Mouse (Mus musculus) kidney, adult 18-20 months (tissue): ENCODE data around the gene Nrp1.

ENCODE experiments used
- DNase-seq: peaks from one replicate; pipeline ENCODE4 v3.0.0; 2021

Nrp1 gene

DNA sequence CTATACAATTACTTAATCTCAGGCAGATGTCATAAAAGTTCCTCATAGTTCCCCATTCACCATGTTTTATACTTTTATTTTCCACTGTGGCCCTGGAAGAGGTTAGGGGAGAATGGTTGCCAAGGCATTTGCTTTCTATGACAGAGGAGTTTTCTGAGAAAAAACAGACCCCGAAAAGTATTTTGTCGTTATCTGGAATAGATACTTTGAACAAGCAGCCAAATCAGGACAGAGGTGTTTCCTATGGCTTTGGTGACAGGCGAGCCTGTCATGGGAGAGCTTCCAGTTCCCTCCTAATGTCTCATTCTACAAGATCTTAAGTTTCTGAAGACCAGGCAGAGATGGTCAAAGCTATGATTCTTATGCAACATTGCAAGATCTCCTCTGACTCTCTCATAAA, 13.4 kb downstream of the Nrp1 start:
- DNase-seq, result no peak

DNA sequence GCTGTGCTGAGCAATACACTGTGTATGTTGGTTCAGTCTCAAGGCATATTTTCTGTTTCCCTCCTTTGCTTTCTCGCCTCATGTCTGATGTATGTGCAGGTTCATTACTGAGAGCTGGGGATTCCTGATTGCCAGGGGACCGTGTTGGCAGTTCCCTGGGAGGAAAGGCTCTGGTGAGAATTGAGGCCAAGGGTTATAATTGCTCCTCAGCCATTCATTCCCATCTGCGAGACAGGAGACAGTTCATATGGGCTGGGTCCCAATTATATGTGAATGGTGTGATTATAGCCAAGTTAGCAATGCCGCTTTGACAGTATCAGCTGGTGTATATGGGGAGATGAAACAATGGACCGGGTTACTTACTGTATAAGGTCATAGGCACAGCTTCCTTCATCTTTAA, 14.3 kb downstream of the Nrp1 start:
- DNase-seq, result no peak

DNA sequence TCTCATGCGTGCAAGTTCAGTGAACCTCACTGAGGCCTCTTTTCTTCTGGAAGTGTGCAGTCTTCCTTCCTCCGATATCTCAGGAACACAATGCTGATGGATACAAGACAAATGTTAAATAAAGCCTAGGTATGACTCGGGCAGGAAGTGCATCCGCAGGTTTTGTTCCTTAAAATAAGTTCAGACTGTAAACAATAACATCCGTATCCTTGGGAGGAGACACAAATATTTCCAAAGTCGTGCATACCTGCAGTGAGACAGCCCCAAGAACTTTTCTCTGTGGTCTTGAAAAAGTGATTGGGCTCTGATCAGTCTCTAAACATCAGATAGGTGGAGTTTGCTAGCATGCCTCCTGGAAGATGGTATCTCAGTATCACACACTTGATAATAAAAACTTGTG, 15.0 kb downstream of the Nrp1 start:
- no peak for DNase-seq

DNA sequence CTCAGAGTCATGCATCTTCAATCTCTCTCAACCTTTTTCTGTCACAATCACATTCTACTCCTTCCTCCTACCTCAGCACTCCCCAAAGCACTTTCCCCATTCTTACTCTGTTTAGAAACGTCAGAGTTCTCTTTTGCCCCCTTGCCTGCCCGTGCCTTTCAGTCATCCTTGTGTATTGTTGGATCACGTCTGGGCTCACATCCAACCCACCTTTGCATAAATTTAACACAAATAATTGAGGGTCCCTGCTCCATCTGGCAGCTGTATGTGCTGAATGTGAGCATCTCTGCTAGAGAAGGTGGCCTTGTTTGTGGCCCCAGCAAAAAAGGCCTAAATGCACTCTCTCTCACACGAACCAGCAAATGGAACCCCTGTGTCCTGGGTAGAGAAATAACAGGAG, 16.9 kb downstream of the Nrp1 start:
- no peak for DNase-seq

DNA sequence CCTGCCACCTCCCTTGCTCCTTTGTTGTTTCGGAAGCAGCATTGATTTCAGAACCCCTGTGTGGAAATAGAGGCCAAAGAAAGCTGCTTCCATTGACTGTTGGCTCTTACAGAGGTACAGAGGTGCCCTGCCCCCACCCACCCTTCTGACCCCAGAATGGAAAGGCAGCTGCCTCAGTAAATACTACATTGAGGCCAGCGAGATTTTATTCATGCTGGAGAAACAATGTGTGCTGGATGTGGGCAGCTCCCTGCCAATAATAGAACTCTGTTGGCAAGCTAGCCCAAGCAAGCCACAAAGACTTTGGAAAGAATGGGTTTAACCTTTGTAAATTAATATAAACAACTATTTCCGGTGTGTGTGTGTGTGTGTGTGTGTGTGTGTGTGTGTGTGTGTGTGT, 24.8 kb downstream of the Nrp1 start:
- no peak for DNase-seq

DNA sequence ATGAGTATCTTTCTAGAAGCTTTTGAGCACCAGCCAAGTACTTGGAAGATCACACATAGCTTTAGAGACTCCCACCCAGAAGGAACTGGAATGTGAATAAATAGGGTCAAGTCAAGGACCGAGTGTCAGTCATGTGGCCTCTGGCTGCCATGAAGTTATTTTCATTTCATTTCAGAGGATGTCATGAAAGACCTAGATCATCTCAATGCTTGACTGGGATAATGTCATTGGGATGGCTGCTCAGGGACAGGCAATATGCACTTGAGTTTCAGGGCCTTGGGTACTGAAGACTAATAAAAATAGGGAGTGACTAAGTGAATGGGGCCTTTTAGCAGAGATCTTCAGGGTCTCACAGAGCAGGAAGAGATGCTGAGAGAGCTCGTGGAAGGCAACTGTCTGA, 26.0 kb downstream of the Nrp1 start:
- no peak for DNase-seq

DNA sequence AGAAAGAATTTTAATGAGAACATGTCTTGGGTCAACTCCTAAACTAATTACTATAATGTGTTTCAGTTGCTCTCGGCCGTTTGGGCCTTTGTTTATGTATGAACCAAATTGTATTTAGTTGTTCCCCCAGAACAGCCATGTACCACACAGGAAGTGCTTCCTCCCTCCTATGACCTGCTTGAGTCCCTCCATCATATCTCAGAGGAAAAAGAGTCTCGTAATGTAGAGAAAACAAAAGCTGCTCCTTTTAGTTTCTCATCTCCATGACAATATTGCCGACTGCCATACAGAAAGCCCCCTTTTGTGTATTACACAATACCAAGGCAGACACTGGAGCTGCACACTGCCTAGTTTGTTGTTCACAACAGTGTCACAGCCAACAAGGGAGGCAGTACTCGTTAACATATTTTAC, 26.5 kb downstream of the Nrp1 start:
- no peak for DNase-seq

DNA sequence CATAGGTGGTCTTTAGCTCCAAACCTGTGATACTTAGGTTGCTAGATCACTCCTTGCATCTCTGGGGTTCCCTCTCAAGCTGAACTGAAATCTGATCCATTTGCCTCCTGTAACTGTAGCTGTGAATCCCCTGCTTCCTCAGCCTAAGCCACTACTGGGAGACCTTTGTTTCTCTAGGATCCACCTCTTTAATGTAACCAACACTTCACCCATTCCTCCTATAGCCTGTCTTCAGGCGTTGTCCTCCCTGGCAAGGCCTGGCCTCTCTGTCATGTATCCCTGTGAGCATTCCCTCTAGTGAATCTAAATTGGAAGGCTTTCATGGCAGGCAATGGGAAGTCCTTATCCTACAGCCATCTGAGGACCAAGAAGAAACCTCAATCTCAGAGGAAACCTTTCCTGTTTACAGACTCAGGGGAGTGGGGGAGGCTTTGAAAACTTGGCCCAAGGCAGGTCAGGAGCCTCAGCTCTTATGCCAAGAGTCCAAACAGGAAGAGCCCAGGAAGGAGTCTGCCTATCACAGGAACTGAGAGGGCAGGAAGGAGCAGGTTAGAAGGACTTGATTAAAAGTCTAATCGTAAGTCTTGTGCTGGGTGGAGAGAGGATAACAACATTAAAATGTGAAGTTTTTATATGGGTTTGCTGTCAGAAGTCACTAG, 28.7 kb downstream of the Nrp1 start:
- peak; percentile 31 for DNase-seq

DNA sequence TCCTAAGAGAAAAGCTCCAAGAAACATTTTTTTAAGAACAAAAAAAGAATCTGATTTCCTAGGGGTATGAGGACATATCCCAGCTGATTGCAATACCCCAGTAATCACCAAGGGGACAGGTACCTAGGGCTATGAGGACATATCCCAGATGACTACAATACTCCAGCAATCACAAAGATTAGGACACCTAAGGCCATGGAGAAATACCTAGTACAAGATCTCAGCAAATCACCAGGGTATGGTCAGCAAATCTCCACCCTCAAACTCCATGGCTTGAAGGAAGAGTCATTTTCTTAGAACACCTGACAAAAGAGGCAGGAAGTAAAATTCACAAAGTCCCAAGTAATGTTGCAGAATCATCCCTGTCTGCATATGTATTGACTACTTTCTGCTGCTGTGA, 32.4 kb downstream of the Nrp1 start:
- no peak for DNase-seq

DNA sequence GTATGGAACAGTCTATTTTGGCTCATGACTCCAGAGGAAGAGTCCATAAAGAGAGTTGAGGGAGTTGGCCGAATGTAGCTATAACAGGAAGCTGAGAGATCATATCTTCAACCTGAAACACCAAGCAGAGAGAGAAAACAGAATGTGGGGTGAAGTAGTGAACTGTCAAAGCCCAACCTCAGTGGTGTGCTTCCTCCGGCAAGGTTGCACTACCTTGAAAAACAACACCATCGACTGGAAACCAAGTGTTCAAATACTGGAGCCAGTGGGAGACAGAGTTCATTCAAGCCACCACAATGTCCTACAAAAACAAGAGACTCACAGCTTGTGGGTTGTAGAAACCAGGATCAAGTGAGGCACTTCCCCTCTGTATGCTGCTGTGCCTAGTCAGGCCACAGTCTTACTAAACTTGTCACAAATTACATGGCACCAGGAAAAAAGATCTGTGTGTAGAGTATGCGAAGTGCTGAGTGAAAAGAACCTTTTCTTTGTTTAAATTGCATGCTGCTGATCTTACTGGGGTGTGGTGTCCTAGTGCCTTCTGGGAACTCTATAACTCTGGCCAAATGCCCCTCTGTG, 32.9 kb downstream of the Nrp1 start:
- no peak for DNase-seq

DNA sequence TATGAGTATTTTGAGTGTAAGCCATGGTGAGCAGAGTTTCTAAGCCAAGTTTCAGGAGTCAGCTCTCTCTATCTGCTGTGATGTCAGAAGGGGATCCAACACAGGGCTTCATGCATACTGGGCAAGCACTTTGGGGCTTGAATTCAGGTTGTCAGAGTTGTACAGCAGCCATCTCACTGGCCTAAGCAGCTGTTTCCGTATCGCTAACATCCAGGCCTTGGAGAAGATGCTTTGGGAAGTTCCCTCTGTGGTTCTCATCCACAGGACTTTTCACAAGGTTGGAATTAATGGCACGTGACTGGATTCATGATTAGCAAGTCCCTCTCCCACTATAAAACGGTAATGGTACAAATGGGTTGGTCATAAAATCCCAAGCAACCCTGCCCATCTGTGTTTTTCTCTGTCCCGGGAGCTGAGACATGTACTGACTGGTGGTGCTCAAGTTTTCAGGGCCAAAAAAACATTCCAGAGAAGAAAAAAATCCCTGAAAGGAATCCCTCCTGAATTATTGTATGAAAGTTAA, 36.3 kb downstream of the Nrp1 start:
- no peak for DNase-seq

DNA sequence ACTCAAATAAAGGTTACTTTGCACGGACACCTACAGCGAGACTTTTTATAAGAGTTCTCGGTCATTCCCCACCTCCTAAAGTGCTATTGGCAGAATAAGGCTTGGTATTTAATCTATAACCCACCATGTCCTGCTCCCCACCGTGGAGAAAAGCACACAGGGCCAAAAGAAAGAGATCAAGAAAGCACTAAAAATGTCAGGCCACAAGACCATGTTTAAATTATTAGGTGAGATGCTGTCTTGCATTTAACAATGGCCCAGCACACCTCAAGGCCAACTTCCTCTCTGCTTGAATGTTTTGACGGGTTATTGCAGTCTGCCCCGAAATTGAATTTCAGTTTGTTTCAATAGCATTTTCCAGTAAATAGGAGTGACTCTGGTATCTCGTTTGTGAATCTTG, 38.6 kb downstream of the Nrp1 start:
- no peak for DNase-seq

DNA sequence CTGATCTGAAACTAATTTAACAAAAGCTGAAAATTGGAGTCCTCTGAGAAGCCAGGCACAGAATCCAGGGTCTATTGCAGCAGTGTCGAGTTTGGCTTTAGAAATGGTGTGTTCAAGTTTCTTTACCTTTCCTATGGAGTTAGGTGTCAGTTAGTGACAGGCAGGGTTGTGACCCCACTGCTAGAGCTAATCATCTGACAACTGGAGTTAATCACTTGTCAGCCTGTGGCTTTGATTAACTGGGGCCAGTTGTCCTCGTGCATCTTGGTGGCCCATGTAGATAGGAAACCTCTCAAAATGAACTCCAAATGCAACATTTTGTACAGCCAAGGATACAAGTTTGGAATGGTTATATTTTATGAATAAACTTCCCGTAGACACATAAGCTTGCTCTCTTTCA, 39.0 kb downstream of the Nrp1 start:
- DNase-seq, result no peak

DNA sequence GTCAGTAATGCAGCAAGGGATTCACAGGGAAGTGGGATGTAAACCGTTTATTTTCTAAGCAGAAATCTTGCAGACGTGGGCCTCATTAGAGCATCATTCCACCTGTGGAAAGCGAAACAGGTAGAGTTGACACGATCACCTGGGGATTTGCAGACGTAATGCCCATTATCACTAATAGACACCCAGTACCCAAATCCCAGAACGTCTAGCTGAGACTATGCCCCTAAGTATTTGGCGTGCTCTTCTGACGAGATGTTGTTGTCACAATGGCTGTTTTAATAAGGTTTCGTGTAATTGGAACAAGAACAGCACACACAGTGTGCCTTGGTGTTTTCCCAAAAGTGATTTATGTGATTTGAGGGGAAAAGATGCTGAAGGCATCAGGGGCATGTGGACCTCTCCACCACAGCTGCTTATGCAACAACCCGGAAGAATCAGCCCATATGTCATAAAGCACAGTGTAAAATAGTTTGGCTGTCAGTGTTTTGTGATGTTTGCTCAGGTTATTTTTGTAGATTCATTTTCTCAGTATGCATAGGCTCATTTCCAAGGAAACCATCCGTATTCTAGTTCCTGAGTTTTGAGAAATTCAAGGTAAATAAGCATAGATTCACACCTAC, 40.2 kb downstream of the Nrp1 start:
- no peak for DNase-seq

DNA sequence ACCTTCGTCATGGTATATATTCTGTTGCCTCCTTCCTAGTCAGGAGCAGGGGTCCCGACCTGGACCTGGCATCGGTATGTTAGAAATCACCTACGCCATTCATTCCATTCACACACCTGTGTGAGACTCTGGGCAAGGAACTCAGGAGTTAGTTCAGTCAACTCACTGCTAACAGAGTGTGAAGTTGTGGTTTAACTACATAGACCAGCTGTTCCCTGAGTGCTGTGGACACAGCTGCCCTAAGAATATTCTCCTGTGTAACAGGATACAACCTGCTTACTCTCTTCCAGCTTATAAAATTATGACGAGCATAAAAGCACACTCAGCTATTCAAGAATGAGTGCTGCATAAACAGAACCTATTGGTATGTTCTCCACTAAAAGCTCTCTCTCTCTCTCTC, 41.9 kb downstream of the Nrp1 start:
- no peak for DNase-seq

DNA sequence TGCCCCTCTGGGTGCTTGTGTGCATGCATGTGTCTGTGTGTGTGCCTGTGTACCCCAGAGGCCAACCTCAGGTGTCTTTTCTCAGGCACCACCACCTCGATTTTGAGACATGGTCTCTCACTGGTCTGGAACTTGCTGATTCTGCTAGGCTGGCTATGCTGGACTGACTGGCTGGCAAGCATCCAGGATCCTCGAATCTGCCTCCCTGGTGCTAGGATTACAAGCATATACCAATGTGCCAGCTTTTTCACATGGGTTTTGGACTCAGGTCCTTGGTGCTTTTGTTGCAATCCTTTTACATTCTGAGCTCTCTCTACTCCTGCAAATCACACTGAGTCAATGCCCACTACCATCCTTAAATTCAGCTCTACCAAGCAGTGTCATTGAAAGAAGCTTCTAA, 46.5 kb downstream of the Nrp1 start:
- DNase-seq, result no peak

DNA sequence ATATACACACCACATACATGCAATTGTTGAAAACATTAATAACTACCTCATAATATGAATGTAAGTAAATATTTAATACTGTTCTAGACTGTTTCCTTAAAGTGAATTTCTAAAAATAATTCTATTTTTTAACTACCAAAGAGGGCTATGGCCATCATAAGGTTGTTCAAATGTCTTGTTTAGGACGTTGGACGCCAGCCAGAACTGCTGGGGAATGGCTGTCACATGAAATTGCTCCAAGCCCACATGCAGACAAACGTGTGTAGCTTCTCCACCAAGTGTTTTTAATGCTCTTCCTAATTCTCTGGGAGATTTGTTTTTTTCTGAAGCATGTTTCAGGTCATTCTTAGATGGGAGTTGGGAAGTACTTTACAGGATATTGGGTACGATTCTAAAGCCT, 55.0 kb downstream of the Nrp1 start:
- DNase-seq, result no peak

DNA sequence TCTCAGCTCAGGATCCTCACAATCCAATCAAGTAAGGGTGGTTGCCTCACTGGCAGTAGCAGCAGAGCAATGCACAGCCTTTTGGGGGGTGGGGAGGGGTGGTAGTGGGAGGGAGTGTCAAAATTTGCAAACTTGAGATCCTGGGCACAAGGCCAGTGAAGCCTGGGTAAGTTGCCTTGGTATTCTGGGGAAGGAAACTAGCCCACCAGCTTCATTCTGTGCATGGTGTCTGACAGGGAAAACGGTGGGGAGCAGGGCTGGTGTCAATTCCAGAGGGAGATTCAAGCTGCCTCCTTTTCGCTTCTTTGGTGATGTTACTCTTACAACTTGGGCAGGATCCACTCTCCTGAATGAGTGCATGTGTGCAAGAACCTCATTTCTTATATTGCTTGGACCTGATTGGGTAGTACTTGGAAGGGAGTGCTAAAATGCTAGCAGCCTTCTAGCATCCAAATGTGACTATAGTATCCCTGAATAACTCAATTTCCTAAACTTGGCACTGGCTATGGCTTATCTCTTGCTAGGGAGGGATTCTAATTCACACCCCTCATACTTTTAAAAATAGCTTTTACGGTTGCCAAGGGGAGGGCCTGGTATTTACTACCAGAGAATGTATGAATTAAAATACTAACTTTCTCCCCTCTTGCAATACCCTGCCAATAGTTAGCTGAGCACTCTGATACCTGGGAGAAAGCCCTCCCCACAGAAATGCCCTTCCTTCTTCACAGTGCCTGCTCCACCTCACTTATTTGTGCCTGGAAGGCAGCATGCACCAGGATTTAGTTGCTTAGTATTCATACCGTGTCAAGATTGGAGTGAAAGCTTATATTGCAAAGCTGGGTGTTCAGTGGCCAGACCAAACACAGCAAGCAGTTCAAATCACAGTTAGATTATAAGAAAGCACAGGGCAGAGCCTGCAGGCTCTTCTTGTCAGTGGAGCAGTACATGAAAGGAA, 57.6 kb downstream of the Nrp1 start:
- no peak for DNase-seq

DNA sequence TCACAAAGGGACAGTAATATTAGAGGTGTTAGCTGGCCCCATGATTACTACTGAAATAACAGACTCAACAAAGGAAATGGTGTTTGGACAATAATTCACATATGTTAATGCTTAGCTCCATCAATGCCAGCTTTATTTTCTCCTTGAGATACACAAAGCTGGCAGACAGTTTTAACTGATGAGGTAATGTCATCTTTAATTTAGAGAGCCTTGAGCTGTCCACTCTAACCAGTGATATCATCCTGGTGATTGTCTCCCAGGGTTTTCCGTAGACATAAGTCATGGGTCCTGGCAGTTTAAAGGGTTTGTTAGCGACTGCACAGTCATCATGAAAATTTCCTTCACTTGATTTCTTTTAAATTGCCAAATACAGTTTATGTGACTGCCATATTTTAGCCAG, 58.5 kb downstream of the Nrp1 start:
- DNase-seq, result no peak

DNA sequence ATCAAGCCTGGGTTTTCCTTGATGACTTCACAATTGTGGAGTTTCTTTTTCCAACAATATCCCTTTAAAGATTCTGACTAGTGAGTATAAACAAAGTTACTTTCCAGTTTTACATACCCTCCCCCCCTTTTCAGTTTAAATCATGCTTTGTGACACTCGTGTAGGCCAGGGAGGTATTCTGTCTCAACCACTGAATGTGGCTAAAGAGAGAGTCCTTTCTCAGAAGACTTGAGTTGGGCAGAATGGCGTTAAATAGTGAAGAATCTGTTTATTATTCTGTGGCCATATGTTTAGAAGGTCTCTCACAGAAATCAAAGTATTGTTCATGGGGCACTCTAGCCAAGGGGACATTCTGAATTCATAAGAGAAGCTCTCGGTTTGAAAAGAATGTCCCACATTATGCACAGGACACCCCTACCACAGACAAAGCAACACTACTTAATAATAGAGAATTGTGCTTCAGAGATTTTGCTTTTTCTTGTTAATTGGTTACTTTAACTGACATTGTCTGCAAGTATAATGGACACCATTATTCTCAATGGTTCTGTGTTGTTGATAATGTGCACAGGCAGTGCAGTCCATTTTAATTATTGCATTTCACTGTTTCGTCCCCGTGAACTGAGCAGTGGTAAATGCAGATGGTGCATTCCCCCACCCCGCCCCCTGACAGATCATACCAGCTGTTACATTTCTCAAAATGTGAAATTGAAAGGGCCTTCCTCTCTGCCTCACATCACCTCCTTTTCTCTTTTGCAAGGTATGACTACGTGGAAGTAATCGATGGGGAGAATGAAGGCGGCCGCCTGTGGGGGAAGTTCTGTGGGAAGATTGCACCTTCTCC, 59.8 kb downstream of the Nrp1 start:
- DNase-seq, result no peak

DNA sequence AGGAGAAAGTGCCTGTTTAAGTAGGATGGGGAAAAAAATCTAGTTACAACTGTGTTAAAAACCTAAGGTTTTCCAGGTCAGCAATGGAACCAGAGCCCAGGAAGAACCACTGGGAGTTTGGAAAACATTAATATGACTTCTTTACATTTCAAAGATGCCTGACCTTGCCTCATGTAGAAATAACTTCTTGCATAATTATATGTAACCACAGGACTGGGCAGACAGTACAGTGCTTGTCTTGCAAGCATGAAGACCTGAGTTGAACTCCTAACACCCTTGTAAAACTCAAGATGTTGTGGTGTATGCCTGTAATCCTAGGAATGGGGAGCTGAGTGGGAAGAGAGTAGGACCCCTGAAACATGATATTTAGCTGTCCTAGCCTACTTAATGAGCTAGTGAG, 61.6 kb downstream of the Nrp1 start:
- DNase-seq, result no peak

DNA sequence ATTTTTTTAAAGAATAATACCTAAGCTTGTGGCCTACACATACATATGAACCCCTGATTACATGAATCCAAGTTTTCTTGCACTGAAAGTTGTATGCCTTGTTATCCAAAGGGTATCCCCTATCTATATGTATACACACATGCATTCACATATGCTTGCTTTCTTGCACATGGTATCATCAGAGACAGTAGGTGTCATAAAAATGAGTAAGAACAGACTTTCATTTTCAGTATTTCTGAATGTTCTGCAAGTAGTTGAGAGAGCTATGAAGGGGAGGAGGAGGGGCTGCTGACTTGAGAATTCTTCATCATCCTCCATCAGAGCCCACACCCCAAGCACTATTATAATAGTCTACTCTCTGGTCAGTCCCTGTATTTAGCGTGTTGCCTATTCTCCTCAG, 62.0 kb downstream of the Nrp1 start:
- no peak for DNase-seq

DNA sequence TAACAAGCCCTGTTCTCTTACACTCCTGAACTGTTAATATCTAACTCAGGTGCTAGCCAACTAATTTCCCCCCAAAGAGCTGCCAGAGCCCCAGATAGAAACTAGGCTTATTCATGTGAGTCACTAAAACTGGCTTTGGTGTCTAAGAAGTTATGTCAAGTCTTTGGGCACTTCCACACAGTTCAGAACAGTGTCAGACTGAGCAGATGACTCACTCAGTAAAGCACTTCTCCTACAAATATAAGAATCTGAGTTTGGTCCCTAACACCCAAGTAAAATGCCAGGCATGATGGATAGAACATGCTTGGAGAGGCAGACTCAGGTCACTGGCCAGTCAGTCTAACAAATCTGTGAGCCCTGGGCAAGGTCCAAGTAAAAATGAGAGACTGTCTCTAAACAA, 65.4 kb downstream of the Nrp1 start:
- DNase-seq, result no peak
